Mouse (Mus musculus): ENCODE results near the gene Slc31a2. TPM values are rescaled to one million over a fixed set of nuclear protein-coding genes. Genes with fewer than 3 reads are reported as not detected.

Slc31a2 gene
- polyA plus RNA-seq, 2 experiments from 2014 or later, result 7.0 to 9.7 TPM

GRCm38 (mm10) chr4:62282969-62283368, 20.6 kb downstream of the Slc31a2 start:
- ATAC-seq, result no peak

GRCm38 (mm10) chr4:62285576-62285975, 23.2 kb downstream of the Slc31a2 start:
- no peak for ATAC-seq

- ATAC-seq, result peak; percentile 79
Observed at GRCm38 (mm10) chr4:62286257-62286991, 24.1 kb downstream of the Slc31a2 start.

GRCm38 (mm10) chr4:62286992-62287900, 24.9 kb downstream of the Slc31a2 start:
- ATAC-seq, result peak; percentile 41

- no peak for ATAC-seq
Observed at GRCm38 (mm10) chr4:62289226-62289625, 26.9 kb downstream of the Slc31a2 start.

GRCm38 (mm10) chr4:62290816-62291505, 28.6 kb downstream of the Slc31a2 start:
- ATAC-seq, result no peak

- ATAC-seq, result no peak
Observed at GRCm38 (mm10) chr4:62292461-62293180, 30.3 kb downstream of the Slc31a2 start.

GRCm38 (mm10) chr4:62293219-62293861, 31.0 kb downstream of the Slc31a2 start:
- ATAC-seq, result no peak

GRCm38 (mm10) chr4:62294741-62295140, 32.4 kb downstream of the Slc31a2 start:
- no peak for ATAC-seq

GRCm38 (mm10) chr4:62297280-62298130, 35.1 kb downstream of the Slc31a2 start:
- no peak for ATAC-seq

GRCm38 (mm10) chr4:62300001-62300400, 37.6 kb downstream of the Slc31a2 start:
- ATAC-seq, result no peak

- ATAC-seq, result no peak
Observed at GRCm38 (mm10) chr4:62302795-62303194, 40.4 kb downstream of the Slc31a2 start.

GRCm38 (mm10) chr4:62303288-62303687, 40.9 kb downstream of the Slc31a2 start:
- no peak for ATAC-seq

GRCm38 (mm10) chr4:62306301-62306700, 43.9 kb downstream of the Slc31a2 start:
- no peak for ATAC-seq

- no peak for ATAC-seq
Observed at GRCm38 (mm10) chr4:62306840-62307239, 44.5 kb downstream of the Slc31a2 start.

- ATAC-seq, result no peak
Observed at GRCm38 (mm10) chr4:62308406-62308805, 46.0 kb downstream of the Slc31a2 start.

GRCm38 (mm10) chr4:62312821-62313220, 50.5 kb downstream of the Slc31a2 start:
- no peak for ATAC-seq

GRCm38 (mm10) chr4:62313641-62314211, 51.4 kb downstream of the Slc31a2 start:
- ATAC-seq, result no peak

GRCm38 (mm10) chr4:62314516-62314915, 52.2 kb downstream of the Slc31a2 start:
- ATAC-seq, result no peak

- no peak for ATAC-seq
Observed at GRCm38 (mm10) chr4:62316456-62316855, 54.1 kb downstream of the Slc31a2 start.

All from activated CD4-positive, CD25-positive, alpha-beta regulatory T cell, adult 4 months (primary cell).